Mouse (Mus musculus): ENCODE measurements at regions not wholly inside any gene's neighbourhood (a gene's known extent, or its start where the extent isn't known, plus 50 kb on each side); places are given as distances from the start of the nearest gene placed in this dataset. TPM values are rescaled to one million over a fixed set of nuclear protein-coding genes. Genes with fewer than 3 reads are reported as not detected.
"Not testable (repeated sequence)": the region's sequence is repeated elsewhere in the genome, so short reads cannot be mapped to it uniquely, and the experiment has no call there.

- not testable (repeated sequence) for H3K36me3 ChIP-seq (ENCODE audit: control insufficient read depth, insufficient read depth, low read length); H3K27me3 ChIP-seq (ENCODE audit: control insufficient read depth, insufficient read depth, low read length); H3K9me3 ChIP-seq (ENCODE audit: control insufficient read depth, low read depth, low read length); ATAC-seq (ENCODE audit: insufficient number of reproducible peaks, insufficient read depth, low FRiP score, low read depth); H3K4me3 ChIP-seq (ENCODE audit: low read depth, low read length); H3K27ac ChIP-seq (ENCODE audit: low read length); H3K9ac ChIP-seq (replicated peaks; ENCODE audit: low read depth, low read length); H3K4me1 ChIP-seq (ENCODE audit: control insufficient read depth, insufficient read depth, low read length); H3K4me2 ChIP-seq (replicated peaks; ENCODE audit: low read depth, low read length)
- WGBS, result 58% methylated on average over 4 of the region's 4 CpGs
Measured at GRCm38 (mm10) chr13:66556397-66556796, 115.5 kb upstream of the 2410141K09Rik start.

- not testable (repeated sequence) for H3K4me3 ChIP-seq (ENCODE audit: low read depth, low read length); H3K27ac ChIP-seq (ENCODE audit: low read length); H3K9me3 ChIP-seq (ENCODE audit: control insufficient read depth, low read depth, low read length); H3K27me3 ChIP-seq (ENCODE audit: control insufficient read depth, insufficient read depth, low read length); ATAC-seq (ENCODE audit: insufficient number of reproducible peaks, insufficient read depth, low FRiP score, low read depth); H3K4me1 ChIP-seq (ENCODE audit: control insufficient read depth, insufficient read depth, low read length); H3K36me3 ChIP-seq (ENCODE audit: control insufficient read depth, insufficient read depth, low read length); H3K4me2 ChIP-seq (replicated peaks; ENCODE audit: low read depth, low read length); H3K9ac ChIP-seq (replicated peaks; ENCODE audit: low read depth, low read length)
- 85% methylated on average over 3 of the region's 3 CpGs for WGBS
Measured at GRCm38 (mm10) chr13:66547951-66548350, 107.0 kb upstream of the 2410141K09Rik start.

GRCm38 (mm10) chr13:66519596-66519995, 78.7 kb upstream of the 2410141K09Rik start:
- not testable (repeated sequence) for H3K4me2 ChIP-seq (replicated peaks; ENCODE audit: low read depth, low read length); H3K9me3 ChIP-seq (ENCODE audit: control insufficient read depth, low read depth, low read length); ATAC-seq (ENCODE audit: insufficient number of reproducible peaks, insufficient read depth, low FRiP score, low read depth); H3K4me3 ChIP-seq (ENCODE audit: low read depth, low read length); H3K27ac ChIP-seq (ENCODE audit: low read length); H3K9ac ChIP-seq (replicated peaks; ENCODE audit: low read depth, low read length); H3K36me3 ChIP-seq (ENCODE audit: control insufficient read depth, insufficient read depth, low read length); H3K4me1 ChIP-seq (ENCODE audit: control insufficient read depth, insufficient read depth, low read length); H3K27me3 ChIP-seq (ENCODE audit: control insufficient read depth, insufficient read depth, low read length)
- 93% methylated on average over 3 of the region's 3 CpGs for WGBS

Small RNA genes lying in the stretch of these regions (microRNA-seq; reads per million reads assigned to microRNA genes)
- not detected for gene Gm27501

Measured in stomach, embryonic 14.5 days (tissue).